Mouse (Mus musculus): ENCODE results near the gene Evc2. TPM values are rescaled to one million over a fixed set of nuclear protein-coding genes. Genes with fewer than 3 reads are reported as not detected.

Gene Evc2
- polyA plus RNA-seq, 1 experiment from 2014 or later: not detected

GRCm38 (mm10) chr5:37472025-37472608 is 133.8 kb downstream of the Evc2 start:
- 64% methylated on average over 3 of the region's 3 CpGs for WGBS (ENCODE audit: missing documents)
- no peak overlapping the region for H3K4me3 ChIP-seq (ENCODE audit: inconsistent target)
- no peaks in the 10 kb centered on the region for H3K79me2 ChIP-seq (ENCODE audit: inconsistent target)
- H3K36me3 ChIP-seq (ENCODE audit: inconsistent target): no peaks in the 10 kb centered on the region
- H3K27ac ChIP-seq: no peak overlapping the region

Other genes starting within 250 kb of the Evc2 start
- gene Crmp1, start 96.6 kb upstream of the Evc2 start, polyA plus RNA-seq (2018): not detected in 3 replicates
- not detected in 3 replicates for gene Evc, start 1.6 kb upstream of the Evc2 start, polyA plus RNA-seq (2018)